Mouse (Mus musculus) adrenal gland, postnatal 4 days (tissue): ENCODE data around the gene Dock4. TPM values are rescaled to one million over a fixed set of nuclear protein-coding genes. Genes with fewer than 3 reads are reported as not detected.

Experiments
- DNase-seq, 2 experiments: peaks; one replicate each; pipeline ENCODE4 v3.0.0; 2021 to 2022; ENCODE audit warnings: low spot score in 2 of 2, mixed read lengths in 2 of 2
- long read RNA-seq, 2 experiments: library from polyadenylated mRNA; stranded (forward); transcript quantifications; one replicate each; pipeline ENCODE4 v2.0.0; 2021
- total RNA-seq, 2 experiments: library from RNA; stranded (reverse); gene quantifications; 2 replicates each; pipeline ENCODE4 v1.2.3; 2021

Gene Dock4
- 10 to 100 TPM; 26.5 to 29.6 TPM for total RNA-seq
- long read RNA-seq, experiment 1, partial matches to known transcripts = 2 of 2 reads
- long read RNA-seq, experiment 1, other reads (novel, unspliced or antisense) = 0 of 2 reads
- long read RNA-seq, experiment 2, partial matches to known transcripts = 1 of 10 reads
- long read RNA-seq, experiment 2, other reads (novel, unspliced or antisense) = 3 of 10 reads

DNA sequence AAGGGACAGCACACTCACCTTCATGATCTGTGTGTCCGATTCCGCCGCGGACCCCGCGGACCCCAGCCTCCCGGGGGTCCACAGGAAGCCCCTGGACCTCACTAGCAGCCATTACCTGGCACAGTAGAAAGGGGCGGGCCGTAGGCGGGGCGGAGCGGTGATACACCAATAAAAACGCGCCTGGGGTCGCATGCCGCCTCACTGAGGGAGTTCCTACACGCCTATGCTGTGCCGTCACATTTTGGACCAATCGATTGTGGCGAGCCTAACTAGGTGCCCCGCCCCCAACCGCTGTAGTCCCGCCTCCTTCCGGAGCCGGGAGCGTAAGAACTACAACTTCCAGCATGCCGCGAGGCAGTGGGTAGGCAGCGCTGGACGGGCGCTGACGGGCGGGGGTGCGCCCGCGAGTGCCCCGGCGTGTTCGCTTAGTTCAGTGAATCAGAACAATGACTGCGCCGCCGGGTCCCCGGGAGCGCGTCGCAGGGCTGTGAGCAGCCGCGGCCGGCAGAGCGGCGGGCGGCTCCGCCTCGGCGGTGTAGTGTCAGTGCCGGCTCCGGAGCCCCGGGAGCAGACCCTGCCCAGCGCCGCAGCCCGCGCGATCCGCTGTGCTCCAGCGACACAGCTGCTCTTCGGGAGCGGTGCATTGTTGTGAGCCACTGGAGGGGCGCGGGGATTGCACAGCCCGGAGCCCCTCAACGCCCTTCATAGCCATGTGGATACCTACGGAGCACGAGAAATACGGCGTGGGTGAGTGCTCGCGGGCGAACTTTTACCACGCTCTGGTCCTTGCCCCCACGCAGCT lies at the start of gene Dock4, which contains the start of gene Zfp277:
Gene Dock4 (plus strand): TSS at position 305 of the 802 bp plus-strand sequence.
Gene Zfp277 (minus strand): TSS at position 255 of the 802 bp plus-strand sequence.
- peak; percentile 89 to 97 for DNase-seq

DNA sequence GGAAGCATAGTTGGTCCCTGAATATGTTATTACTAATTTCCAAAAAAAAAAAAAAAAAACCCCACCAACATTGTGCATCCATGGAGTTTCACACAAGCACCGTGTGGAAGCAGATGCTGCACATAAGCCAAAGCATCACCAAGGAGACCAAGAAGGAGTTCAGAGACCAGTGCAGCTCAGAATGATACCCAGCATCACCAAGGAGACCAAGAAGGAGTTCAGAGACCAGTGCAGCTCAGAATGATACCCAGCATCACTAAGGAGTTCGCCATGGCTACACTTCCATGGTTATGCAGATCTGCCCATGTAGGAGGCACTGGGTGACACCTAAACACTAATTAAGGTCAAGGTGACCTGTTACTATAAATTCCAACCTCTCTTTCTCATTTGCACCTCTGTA lies 46.8 kb upstream of the Dock4 start:
- no peak for DNase-seq

DNA sequence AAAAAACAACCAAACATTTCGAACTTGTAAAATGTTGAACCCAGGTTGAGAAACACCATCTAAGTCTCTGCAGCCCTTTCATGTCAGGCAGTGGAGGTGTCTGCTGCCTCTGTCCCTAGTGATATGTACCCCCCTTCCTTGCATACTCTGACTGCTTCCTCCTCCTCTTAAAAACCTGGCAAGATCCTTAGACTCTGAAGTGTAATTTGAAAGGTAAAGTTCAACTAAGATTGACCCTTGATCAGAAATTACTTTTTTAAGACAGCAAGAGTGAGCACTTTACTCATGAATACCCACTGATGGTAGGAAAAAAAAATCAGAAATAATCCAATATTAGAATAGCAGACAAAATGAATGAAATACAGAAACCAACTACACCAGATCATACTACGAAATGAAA lies 46.4 kb upstream of the Dock4 start:
- no peak for DNase-seq

DNA sequence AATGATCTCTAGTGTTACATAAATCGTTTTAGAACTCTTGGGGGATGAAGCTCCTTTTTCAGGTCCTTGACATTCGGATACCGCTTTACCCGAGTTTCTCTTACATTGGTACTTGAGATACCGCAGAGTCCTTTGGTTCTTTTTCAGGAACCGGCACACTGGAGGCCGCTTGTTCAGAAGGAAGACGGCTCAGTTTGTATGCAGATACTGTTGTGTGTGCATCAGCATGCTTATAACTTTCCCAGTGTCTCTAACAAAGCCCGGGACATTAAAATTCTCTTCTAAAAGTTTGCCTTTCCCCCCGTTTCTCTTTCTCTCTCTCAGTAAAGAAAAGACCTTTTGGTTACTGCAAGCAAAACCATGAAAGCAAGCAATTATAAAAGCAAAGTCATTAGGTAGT lies 45.9 kb upstream of the Dock4 start:
- no peak for DNase-seq

DNA sequence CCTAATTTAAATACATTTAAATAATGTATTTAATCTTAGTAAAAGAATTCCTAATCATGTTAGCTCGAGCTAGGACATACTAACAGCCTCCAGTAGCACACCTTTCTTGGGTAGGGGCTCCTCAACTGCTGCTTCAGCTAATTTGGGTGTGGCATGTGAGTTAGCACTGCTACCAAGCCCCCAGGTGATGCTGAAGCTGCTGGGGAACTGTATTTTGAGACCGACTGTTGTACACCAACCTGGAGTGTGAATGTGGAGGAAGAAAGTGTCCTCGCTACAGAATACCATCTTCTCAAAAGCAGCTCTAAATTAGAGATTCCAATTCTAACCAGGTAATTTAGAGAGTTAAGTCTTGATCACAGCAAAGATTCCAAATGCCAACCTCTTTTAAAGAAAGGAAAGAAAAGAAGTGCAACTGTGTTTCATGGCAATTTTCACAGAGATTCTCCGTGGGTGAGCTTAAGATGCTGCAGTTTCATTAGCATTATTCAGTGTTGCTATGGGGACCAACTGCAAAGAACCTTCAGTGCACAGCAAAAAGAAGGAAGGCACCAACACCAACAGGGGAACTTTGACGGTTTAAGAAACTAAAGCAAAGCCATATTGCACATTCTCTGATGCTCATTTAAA lies 31.0 kb upstream of the Dock4 start:
- no peak for DNase-seq

DNA sequence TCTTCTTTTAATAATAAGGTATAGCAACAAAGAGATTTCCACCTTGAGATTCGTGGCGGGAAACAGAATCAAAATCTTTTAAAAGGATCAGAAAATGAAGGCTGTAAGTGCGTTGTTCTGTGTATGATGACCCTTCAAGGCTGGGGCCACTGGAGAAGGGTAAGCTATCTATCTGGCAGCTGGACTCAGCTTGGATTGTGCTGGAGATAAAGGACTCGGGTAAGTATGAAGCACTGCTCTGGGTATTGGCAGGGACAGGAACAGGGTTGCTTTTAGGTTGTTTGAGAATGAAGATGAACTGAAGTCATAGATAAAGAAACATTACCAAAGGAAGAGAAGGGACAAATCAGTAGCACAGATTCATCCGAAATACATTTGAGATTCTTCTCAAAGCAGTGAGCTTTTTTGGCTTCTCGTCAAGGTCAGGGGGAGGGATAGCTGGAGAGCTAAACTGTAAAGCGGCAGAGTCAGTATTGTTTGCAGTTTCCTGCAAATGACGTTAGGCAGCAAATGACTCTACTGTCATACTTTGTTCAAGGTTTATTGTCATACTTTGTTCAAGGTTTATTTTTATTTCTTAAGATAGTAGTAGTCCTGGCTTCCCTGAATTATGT lies 30.3 kb upstream of the Dock4 start:
- DNase-seq = no peak

DNA sequence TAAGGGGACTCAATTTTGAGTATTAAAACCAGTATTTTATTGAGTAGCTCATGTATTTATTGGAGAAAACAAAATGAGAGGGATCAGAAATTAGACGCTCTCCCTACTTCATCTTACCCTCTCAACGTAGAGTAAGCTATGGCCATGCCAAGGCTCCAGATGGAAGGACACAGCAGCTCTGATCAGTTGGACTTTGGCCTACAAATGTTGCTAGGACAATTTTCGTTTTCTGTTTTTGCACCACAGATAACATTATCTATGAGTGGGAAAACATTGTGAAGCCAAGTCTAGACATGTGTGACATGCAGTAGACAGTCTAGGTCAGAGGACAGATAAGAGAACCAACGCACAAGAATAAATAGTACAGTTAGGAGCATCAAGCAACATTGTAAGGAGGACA lies 28.5 kb upstream of the Dock4 start:
- no peak for DNase-seq

DNA sequence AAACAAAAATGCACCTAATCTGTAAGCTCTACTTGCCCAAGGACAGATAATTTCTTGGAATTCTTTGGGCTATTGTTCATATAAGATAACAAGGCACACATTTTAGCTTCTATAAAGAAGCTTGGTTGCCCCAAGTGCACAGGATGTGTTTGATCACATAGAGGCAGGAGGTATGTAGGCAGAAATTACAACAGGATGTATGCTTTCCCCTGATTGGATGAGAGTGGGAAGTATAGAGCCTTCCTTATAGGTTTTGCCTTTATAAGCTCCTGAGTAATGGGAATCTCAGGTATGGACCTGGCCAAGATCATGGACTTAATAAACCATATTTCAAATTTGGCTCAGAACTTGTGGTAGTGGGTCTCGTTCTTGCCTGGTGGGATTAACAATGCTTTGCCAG lies 20.8 kb upstream of the Dock4 start:
- no peak for DNase-seq

DNA sequence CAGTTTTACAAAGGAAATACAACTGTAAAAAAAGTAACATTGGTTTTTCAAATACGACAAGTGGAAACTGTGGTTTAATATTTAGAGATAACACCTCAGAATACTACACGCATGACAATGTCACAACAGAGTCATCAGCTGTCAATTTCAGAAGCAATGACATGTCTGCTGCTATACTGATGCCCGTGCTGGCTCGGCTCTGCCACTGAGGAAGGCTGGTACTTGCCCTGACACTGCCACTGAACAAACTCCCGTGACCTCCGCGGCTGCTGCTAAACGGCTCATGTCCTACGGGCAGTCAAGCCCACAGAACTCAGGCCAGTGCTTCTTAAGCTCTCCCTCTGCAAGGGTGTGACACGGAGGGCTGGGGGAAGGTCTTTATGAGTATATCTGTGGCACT lies 18.1 kb upstream of the Dock4 start:
- no peak for DNase-seq

DNA sequence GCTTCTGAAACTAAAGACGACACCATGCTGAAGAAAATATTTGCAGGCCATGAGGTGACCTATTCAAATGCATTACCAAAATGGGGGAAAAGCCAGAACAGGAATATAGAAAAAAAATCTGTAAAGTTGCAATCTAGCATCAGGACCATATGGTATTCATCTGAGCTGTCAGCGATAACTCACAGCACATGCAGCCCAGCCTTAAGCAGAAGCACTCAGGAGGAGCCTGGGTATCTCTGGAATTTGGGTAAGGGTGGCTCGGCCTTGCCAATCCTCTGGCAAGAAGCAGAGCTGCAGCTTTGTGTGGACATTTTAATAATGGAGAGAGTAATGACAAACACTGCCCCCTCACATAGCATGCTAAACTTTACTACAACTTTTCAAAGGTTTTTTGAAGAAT lies 15.8 kb upstream of the Dock4 start:
- DNase-seq = no peak

DNA sequence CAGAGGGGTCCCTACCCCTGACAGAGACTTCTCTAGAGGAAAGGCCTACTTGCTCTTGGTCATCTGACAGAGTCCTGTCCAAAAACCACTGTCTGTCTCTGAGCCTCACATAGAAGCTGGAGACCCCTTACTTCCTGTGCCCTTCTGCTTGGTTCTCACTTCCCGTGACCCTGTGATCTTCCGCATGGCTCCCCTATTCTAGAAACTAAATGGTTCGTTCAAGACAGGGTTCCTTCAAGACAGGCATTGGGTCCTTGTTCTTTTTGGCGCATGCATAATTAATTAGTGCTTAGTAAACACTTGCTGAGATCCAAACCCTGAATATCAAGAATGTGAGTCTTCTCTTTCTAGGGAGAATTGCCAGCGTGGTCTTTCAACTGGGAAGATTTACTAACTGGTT lies 14.7 kb upstream of the Dock4 start:
- DNase-seq = no peak

DNA sequence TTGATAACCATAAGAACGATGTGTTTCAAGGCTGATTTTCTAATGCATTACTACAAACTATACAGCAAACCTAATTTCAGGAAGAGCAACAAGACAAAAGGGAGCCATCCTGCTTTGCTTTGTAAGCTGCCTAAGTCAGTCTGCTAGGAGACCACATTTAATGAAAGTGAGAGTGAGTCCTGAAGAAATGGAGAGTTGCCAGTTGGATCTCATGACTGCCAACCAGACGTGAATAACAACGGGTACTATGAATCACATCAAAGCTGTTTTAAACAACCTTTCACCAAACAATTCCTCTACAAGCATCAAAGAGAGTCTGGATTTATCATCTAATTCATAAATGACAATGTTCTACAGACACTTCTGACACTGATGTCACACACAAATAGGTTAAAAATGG lies 11.7 kb upstream of the Dock4 start:
- DNase-seq = no peak

DNA sequence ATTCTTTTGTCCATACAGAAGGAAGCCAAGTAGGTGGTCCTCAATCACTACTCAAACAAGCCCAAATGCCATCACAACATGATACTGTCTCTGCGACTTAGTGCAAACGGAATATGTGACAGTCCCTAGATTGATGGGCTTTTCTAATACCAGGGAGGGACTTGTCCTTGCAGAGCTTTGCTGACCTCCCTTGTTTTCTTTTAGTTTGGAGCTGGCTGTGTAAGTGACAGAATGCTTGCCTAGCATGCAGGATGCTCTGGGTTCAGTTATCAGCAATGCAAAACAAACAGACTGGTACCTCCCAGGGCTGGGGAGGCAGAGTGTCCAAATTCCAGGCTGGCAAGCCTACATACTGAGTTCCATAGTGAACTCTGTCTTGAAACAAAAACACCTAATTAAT lies 7.7 kb upstream of the Dock4 start:
- DNase-seq = no peak

DNA sequence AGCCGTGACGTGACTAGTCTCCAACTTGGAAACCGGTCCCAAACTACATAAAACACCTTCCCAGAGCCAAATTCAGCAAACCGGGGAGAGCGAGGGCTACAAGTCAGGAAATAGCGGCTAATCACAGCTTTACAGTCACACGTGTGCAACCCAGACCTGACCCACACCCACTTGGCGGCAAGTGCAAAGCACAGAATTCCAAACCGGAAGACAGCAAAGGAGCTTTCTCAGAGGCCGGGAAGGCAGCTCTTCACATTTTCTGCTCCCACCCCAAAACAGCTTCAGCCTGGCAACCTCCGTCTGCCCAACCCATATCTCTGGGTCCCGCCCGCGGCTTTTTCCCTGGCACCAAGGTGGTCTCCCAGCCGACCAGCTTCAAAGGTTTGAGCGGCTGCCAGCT lies 546 bp upstream of the Dock4 start:
- no peak for DNase-seq

DNA sequence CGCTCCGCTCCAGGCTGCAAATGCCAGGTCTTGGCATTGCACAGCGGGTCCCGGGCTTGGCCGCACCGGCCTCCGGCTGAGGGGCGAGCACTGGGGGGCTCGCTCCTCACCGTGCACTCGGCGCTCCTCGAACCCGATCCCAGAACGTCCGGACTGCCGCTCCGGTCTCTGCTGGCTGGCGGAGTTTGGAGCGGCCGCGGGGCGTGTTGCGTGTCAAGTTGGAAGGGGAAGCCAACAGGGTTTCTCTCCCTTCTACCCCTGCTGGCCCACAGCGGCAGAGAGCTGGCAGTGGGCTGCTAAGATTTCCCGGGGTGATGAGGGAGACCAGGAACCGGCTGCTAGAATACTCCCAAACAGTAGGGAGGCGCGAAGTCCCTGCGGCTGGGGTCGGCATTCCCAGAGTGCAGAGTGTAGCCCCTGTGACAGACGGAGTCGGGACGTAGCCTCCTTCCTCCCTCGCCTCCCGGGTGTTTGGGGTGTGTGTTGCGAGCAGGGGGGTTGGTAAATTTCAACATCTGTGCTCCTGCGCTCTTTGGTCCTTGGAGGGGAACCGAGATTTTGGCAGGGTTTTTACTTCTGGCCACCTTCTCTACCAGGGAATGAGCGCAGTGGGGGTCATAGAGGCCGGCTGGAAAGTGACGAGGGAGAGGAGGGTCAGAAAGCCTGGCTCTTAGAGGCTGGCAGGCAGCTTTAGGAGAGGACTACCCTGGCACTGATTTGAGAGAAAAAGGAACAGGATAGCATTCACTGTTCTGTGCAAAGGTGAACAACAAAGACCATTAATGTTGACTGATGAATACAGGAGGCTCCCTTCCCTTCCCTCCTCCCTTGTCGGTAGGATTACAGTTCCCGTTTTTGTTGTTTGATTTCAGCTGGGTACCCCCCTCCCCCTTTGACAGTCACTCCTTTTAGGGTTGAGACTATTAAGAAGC lies 964 bp downstream of the Dock4 start:
- peak; percentile 16 to 29 for DNase-seq

DNA sequence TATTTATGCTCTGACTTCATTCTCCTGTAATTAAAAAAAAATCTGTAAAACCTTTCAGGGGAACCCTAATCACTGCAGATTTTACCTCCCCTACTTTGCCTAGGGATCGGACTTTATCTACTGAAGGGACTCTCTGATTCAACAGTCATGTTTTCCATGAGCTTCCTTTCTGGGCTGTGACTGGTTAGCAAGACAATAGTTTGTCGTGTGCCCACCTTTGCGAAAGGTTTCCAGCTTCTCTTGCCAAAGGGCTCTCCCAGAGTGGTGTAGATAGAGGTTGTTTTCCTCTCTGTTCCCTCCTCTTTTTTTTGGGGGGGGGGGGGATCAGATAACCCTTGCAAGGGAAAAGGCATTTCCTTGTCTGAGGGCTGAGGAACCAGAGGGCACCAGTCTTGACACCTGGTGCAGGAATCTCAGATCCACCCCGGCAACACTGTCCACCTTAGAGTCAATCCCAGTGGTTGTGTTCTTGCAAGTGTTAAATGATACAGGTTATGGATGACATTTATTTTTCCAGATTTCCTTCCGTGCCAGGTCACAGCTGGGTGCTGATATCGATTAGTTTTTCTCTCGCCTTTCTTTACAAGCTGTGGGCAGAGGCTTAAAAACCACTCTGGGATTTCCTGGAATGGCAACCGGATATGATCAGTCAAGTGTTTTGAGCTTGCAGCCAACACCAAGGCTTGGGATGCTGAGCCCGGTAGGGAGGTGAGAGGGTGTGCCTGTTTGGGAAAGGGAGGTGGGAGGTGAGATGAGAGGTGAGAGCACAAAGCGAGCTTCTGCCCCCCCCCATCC lies 2.0 kb downstream of the Dock4 start:
- no peak for DNase-seq

DNA sequence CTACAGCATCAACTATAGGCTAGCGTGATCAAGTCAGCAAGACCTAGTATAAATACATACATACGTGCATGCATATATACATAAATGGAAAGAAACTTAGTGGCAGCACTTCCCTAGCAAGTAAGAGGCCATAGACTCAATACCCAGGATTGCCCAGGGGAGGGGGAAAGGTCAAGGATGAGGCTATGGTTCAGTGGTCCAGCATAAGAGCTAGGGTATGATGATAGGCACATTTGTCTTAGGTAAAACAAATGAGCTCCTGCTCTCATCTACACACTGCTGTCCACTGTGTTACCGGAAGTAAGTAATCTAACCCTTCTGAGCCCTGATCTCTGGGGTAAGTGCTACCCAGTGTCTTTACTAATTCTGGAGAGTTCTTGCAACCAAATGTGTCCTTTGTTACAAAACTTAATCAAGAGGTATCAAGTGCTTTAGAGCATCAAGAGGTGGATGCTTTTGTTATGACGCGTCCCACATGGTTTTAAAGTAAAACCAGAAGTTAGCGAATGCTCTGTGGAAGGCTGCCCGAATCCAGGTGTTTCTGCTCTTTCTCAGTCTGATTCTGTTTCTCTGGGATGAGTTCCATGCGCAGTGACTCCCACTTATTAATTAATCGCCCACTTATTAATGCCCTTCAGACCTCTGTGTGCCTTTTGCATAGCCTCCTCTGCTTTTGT lies 3.5 kb downstream of the Dock4 start:
- no peak for DNase-seq

DNA sequence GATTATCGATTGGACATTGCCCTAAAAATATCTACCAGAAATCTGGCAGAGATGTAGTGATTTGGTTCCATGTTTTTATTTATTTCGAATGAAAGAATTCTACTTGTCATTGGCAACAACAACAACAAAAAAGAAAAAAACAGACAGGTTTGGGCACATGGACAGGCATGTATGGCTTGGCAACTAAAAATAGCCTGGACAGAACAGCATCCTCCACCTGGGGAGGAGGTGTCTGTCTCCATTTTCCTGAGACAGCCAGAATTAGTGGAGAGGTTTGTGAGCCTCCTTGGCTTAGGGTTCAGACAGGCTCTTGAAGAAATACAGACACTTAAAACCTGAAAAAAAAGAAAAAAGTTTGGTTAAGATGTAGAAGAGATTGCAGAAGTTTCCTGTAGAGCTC lies 10.8 kb downstream of the Dock4 start:
- no peak for DNase-seq

DNA sequence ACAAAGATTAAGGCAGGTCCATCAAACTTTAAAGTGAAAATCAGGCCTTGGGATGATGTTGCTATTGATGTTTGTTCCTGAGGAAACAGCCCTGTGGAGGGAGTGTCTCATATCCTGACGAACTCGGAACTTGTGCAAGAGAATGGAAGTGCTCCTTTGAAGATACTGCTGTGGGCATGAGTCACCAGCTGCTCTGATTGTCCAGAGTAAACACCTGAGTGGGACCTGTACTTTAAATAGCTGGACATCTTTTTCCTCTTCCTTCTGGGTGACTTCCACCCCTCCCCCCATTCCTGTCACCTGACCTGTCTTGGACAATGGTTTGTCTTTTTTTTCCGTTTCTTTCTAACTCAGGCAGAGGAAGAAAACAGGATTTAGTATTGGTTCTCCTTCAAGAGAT lies 13.2 kb downstream of the Dock4 start:
- no peak for DNase-seq
